Mouse (Mus musculus): Measurements from ENCODE around the gene Ntm.

The Ntm gene

GRCm38 (mm10) chr9:29456014-29456413 lies 506.9 kb downstream of the Ntm start:
- DNase-seq: no peak

GRCm38 (mm10) chr9:29451232-29451631 lies 511.7 kb downstream of the Ntm start:
- DNase-seq: no peak

DNA sequence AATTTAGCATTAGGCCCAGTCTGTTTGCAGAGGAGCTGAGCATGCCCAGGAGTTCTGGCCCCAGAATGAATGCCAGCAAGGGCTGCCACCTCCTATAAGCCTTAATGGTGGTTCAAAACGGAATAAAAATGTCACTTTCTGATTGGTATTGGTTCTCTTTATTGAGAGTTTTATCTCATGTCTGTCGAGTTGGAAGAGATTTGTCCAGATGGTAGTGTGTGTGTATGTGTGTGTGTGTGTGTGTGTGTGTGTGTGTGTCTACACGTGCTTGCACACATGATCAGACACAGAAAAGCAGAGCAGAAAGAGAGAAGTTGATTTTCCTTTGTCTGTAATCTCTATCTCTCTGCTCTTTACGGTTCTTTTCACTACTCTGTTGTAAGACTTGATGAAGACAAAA lies 518.9 kb downstream of the Ntm start:
- no peak for DNase-seq

- DNase-seq: no peak
Observed at GRCm38 (mm10) chr9:29439401-29439800, 523.5 kb downstream of the Ntm start.

DNA sequence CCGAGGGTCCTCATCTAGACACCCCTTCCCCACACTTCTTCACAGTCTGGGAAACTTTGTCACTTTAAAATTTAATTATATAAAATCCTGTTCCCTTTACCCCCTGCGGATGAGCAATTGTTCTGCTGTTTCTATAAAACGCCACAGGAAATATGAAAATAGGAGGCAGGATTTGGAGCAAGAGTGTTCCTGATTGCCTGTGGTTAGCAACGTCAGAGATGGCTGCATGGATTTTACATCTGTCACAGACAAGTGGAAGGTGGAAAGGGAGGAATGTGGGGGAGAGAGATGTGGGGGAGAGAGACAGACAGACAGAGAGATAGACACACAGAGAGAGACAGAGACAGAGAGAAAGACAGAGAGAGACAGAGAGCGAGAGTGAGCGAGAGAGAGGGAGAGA lies 528.3 kb downstream of the Ntm start:
- DNase-seq: no peak

DNA sequence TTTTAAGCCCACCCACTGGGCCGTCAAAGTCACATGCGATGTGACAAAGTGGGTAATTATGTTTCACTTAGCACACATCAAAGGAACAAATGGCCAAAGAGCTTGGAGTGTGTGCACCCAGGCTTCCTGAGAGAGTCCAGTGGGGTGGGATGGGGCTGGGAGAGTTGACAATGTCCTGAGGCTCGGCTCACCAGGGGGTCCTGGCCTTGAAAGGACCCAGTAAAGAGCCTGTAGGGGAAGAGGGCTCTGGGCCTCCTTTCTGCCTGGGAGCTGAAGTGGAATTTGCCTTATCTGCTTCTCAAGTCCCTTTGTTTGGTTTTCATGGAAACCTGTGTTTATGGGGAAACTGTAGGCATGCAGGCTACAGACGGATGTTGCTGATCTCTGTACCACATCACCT lies 529.0 kb downstream of the Ntm start:
- no peak for DNase-seq

GRCm38 (mm10) chr9:29433156-29433555 lies 529.8 kb downstream of the Ntm start:
- no peak for DNase-seq

DNA sequence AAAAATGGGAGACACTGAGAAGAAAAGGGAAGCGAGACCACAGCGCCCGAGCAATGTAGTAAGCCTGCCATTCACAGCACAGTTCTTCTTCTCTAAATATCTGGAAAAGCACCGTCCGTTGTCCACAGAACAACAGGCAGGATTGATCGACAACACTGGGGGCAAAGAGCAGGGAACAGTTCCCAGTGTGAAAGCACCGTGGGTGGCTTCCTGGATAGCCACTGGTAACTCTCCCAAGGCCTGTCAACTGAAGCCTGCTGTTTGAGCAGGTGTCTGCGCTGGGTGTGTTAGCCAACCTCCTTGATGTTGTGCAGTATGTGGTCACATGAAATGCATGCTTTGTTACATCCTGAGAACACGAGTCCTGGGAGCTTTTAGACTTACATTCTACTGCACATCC lies 531.4 kb downstream of the Ntm start:
- no peak for DNase-seq

- no peak for DNase-seq
Observed at GRCm38 (mm10) chr9:29430189-29430588, 532.8 kb downstream of the Ntm start.

DNA sequence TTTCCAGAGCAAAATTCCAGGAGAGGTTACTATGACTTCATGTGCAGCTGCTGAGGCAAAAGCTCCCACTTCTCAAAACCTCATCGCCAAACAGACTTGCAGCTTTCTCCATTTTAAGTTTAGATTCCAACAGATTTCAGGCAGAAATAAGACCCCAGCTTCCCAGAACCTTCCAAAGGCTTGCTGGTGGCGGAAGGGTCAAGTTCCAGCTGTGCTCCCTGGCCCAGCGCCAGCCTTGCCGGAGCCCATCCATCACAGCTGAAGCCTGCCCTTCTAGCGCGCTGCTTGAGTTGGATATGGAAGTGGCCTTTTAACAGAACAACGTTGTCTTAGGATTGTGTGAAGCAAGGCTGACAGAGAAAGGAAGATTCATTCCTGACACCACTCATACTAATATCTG lies 534.6 kb downstream of the Ntm start:
- DNase-seq: peak; percentile 41 to 47

- DNase-seq: no peak
Observed at GRCm38 (mm10) chr9:29426261-29426660, 536.7 kb downstream of the Ntm start.

DNA sequence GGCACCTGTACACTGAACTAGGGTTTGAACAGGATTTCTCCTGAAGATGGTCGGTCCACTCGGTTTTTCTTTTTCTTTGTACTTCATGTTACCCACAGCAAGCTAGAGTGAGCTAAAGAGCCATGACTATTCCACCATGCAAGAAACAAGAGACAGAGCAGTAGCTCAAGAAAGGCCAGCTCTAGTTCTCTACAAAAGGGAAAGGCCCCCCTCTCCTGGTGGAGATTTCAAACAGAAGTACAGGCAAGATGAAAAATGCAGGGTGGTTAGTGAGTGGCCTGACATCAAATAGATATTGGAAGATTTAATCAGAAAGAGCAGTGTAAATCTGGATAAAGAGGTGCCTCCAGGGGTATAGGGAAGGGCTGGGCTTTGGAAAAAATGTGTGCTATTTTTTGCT lies 547.4 kb downstream of the Ntm start:
- no peak for DNase-seq

DNA sequence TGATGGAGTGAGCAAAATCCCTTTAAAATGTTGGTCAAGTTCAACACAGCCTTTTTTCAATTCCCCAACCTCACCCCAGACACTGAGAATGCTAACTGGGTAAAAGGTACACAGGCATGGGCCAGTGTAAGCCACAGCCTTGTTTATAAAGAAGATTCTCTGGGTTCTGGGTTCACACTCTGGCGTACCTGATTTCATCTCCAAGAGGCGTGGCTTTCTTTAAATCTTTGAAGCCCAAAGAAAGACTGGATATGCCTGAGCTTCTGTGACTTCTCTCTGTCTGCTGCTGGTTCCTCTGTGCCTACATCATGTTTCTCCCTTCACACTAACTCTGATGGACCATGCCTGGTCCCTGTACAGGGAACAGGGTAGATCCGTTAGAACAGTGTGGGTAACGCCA lies 549.8 kb downstream of the Ntm start:
- DNase-seq: no peak

- peak in 1 of 2 experiments; percentile 10 for DNase-seq
Observed at GRCm38 (mm10) chr9:29412181-29412771, 550.7 kb downstream of the Ntm start.

DNA sequence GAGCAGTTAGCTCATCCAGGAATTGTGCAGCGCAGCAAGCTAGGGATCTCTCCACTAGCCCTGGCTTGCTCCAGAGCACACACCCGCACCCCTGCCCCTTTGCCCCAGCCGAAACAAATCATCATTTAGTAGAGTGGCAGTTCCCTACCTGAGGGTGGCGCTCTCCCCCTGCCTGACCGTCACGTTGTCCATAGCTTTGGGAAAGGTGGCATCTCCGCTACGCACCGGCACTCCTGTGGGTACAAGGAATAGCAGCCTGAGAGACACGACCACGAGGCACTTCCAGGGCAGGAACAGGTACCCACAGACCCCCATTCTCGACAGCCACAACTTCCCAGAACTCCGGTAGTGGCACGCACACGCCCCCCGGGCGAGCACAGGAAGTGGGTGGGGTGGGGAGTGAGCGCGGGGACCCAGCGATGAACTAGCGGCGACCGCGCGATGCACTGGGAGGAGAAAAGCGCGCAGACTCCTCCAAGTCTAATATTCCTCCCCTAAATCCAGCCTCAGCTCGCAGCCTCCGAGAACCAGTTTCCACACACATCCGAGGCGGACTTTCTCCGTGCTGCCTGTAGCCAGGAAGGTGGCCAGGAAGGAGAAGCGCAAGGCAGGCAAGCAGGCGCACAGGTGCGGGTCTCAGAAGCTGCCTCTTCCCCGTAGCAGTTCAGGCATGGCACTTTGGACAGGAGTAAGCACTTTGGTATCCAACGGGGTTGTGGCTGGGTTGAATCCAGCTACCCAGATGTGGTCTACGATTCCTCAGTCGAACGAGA lies 551.3 kb downstream of the Ntm start:
- peak in 1 of 2 experiments; percentile 3 for DNase-seq

GRCm38 (mm10) chr9:29410728-29411407 lies 552.1 kb downstream of the Ntm start:
- no peak for DNase-seq

DNA sequence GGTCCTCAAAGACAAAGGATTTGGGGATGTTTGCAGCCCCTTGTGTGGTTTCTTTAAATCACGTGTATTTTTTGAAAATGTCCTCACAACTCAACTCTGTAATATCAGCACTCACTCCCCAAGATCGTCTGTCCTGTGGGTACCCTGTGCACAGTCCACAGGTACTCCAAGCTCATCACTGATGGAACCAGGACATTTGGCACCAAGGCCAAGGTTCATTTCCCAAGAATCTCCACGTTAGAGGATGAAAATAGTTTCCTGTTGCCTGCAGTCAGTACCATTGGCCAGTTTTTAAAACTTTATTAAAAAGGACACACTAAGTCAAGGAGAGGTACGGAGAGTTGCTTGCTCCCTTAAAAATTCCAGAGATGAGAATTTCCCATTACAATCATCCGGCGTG lies 552.7 kb downstream of the Ntm start:
- DNase-seq: no peak

DNA sequence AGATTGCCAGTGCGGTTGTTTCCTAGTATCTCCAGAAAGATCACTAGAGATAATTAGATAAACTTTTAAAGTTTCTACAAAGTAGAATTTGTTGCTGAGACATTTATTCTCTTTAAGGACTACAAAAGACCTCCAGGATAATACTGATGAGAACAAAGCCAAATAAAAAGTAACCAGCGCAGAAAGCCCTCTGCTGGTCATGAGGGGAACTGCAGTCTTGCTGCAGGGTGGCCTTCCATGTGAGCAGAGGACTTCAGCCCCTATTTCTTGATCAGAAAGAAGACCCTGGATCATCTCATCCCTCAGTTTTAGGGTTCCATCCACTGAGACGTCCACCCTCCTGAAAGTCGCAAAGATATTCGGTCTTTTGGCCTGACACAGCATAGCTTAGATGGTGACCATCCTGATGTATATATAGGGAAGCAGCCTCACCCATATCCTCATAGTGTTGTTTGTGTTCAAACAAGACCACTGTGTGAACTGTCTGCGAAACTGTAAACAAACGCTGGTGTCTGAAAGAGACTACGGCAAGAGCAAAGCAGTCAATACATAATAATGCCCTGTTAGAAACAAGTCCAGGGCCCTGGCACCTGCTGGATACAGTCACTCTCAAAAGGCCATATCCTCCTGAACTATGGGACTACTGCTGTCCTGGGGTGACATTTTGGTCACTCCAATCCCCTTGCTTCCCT lies 553.6 kb downstream of the Ntm start:
- peak in 1 of 2 experiments; percentile 59 for DNase-seq

DNA sequence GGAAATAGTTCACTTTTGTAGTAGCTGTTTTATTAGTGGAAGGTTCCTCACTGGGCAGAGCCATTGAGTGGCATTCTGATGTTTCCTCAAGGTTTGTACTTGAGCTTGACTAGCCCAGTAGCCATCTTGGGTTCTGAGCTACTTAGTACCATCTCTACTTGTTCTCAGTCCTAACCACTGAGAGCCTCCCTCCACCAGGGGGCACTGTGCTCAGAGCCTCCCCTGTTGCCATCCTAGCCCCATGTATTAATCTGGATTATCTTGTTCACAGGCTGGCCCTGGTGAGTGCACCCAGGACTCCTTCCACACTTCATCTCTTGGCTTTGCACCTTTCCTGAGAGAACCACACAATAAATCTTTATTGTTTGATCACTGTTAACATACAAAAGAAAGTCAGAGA lies 555.0 kb downstream of the Ntm start:
- peak in 1 of 2 experiments; percentile 33 for DNase-seq

DNA sequence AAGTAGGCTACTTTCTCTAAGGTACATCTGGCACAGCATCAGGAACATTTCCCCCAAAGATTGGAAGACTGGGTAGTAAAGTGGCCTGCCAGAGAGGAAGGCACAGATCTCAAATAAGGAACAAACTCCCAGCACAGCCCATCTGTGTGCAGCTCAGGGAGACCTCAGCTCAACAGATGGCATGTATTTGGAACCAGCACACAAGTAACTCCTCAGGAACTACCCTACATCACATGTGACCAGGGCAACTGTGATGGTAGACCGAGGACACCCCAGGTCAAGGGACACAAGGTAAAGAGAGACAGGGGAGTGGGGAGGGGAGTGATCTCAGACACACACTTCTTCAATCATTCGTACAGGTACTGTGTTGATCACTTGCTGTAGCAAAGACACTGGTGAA lies 556.0 kb downstream of the Ntm start:
- no peak for DNase-seq

- no peak for DNase-seq
Observed at GRCm38 (mm10) chr9:29406046-29406445, 556.9 kb downstream of the Ntm start.

- no peak for DNase-seq
Observed at GRCm38 (mm10) chr9:29400151-29400550, 562.8 kb downstream of the Ntm start.

- DNase-seq: no peak
Observed at GRCm38 (mm10) chr9:29396101-29396500, 566.8 kb downstream of the Ntm start.

- DNase-seq: no peak
Observed at GRCm38 (mm10) chr9:29393136-29393535, 569.8 kb downstream of the Ntm start.
